In the genomic region with DNA sequence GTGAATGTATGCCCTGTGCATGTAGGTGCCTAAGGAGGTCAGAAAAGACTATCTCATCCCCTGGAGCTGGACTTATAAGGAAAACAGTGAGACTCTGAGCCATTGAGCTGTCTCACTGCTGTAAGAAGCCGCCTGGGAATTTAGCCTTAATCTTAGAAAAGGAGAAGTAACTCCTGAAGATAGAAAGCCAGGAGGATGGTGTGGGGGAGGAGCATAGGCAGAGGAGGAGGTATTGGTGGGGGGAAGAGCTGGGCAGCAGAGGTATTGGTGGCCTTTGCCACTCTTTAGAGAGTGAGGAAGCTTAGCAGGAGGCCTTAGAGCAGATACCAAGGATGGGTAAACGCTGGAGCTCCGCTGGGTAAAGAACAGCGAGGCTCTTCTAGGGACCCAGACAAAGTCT, we compare ENCODE assay signal across 30 mouse cellular contexts. TPM values are rescaled to one million over a fixed set of nuclear protein-coding genes. Genes with fewer than 3 reads are reported as not detected.
DNase-seq lines count a peak whose midpoint lies in the region; ATAC-seq lines count a peak whose summit lies in the region.
"Had no signal": no experiment of that assay in that cellular context is flagged by ENCODE, and none has a peak within 500 bp of the region (broad histone marks: within the 10 kb centered on the region; RNA-seq: fewer than 3 reads in every experiment).

No protein-coding gene starts in this region.

- WGBS in heart, embryonic 10.5 days: 33% methylated on average over 4 of the region's 4 CpGs
- 58% methylated on average over 4 of the region's 4 CpGs for WGBS in neural tube, embryonic 15.5 days
- WGBS in midbrain, embryonic 15.5 days: 45% methylated on average over 4 of the region's 4 CpGs

- 0 out of 2 replicates have a peak, but pooled peaks cover 5% of the 10 kb centered on the region for H3K4me1 ChIP-seq in heart, embryonic 10.5 days
- no peaks in the 10 kb centered on the region for H3K4me1 ChIP-seq in neural tube, embryonic 15.5 days
- no peaks in the 10 kb centered on the region for H3K4me1 ChIP-seq in midbrain, embryonic 15.5 days
- H3K4me1 ChIP-seq: limb, embryonic 15.5 days; midbrain, embryonic 12.5 days; stomach, embryonic 15.5 days had no signal

- no peaks in the 10 kb centered on the region for H3K27me3 ChIP-seq in heart, embryonic 10.5 days (ENCODE audit: insufficient read depth, poor library complexity, severe bottlenecking)
- no peaks in the 10 kb centered on the region for H3K27me3 ChIP-seq in neural tube, embryonic 15.5 days (replicated peaks)
- H3K27me3 ChIP-seq in midbrain, embryonic 15.5 days (replicated peaks): no peaks in the 10 kb centered on the region
- H3K27me3 ChIP-seq: limb, embryonic 15.5 days; liver, embryonic 15.5 days; midbrain, embryonic 12.5 days; stomach, embryonic 15.5 days had no signal

- ATAC-seq in granulocyte monocyte progenitor cell, adult 5-6 weeks (replicated peaks; ENCODE audit: poor library complexity, severe bottlenecking): peak; percentile 93
- 0 out of 2 replicates have a peak, but pooled peaks have one; percentile 48 for ATAC-seq in monocyte, adult 5-6 weeks (replicated peaks; ENCODE audit: insufficient number of reproducible peaks, low FRiP score, low TSS enrichment, poor library complexity, severe bottlenecking)
- no peak for ATAC-seq in neural tube, embryonic 15.5 days (ENCODE audit: low FRiP score)
- no peak for ATAC-seq in midbrain, embryonic 15.5 days (replicated peaks)
- ATAC-seq: CD4-positive, CD25-positive, alpha-beta regulatory T cell, adult 4 months; forebrain, embryonic 14.5 days; inflammation-experienced regulatory T-cells, adult 6 months had no signal

- peak overlapping the region; percentile 57; the same call in 1 of the 2 replicates for H3K27ac ChIP-seq in heart, embryonic 10.5 days
- H3K27ac ChIP-seq in neural tube, embryonic 15.5 days (replicated peaks): no peak overlapping the region
- H3K27ac ChIP-seq in midbrain, embryonic 15.5 days: no peak overlapping the region
- H3K27ac ChIP-seq: heart, adult 2 months; hindbrain, embryonic 14.5 days; left cerebral cortex, adult 2 months; limb, embryonic 15.5 days; liver, embryonic 15.5 days; midbrain, embryonic 12.5 days; stomach, embryonic 15.5 days had no signal

- no peaks in the 10 kb centered on the region for H3K36me3 ChIP-seq in heart, embryonic 10.5 days
- no peaks in the 10 kb centered on the region for H3K36me3 ChIP-seq in neural tube, embryonic 15.5 days
- H3K36me3 ChIP-seq in midbrain, embryonic 15.5 days (replicated peaks): no peaks in the 10 kb centered on the region
- H3K36me3 ChIP-seq: limb, embryonic 15.5 days; liver, embryonic 15.5 days; midbrain, embryonic 12.5 days; stomach, embryonic 15.5 days had no signal

- no peak for DNase-seq in heart, embryonic 10.5 days (ENCODE audit: low spot score)
- DNase-seq in heart, adult 9 months (ENCODE audit: low spot score in 2 of 2): no peak
- peak; percentile 15 for DNase-seq in A20 (ENCODE audit: low read depth, low spot score)
- DNase-seq: adrenal gland, adult 8-10 months; cerebellum, adult 8-10 months; cerebellum, postnatal 25 days; gastrocnemius, postnatal 25 days; heart, adult 2 months; heart, postnatal 4 days; kidney, adult 11 months; kidney, postnatal 14 days; layer of hippocampus, adult 9-11 months; lung, embryonic 14.5 days; lung, postnatal 14 days; retina, postnatal 1 day; right cerebral cortex, postnatal 14 days; thymus, postnatal 14 days had no signal

- no peak overlapping the region for H3K4me3 ChIP-seq in heart, embryonic 10.5 days
- H3K4me3 ChIP-seq in neural tube, embryonic 15.5 days (replicated peaks): no peak overlapping the region
- no peak overlapping the region for H3K4me3 ChIP-seq in midbrain, embryonic 15.5 days
- H3K4me3 ChIP-seq: heart, adult 2 months; left cerebral cortex, adult 2 months; limb, embryonic 15.5 days; liver, embryonic 15.5 days; midbrain, embryonic 12.5 days; stomach, embryonic 15.5 days had no signal

- no peak overlapping the region for H3K9ac ChIP-seq in neural tube, embryonic 15.5 days (replicated peaks)
- H3K9ac ChIP-seq in midbrain, embryonic 15.5 days: no peak overlapping the region
- H3K9ac ChIP-seq: hindbrain, embryonic 14.5 days; limb, embryonic 15.5 days; liver, embryonic 15.5 days; lung, embryonic 14.5 days; midbrain, embryonic 12.5 days; stomach, embryonic 15.5 days had no signal

- H3K9me3 ChIP-seq in heart, embryonic 10.5 days: no peaks in the 10 kb centered on the region
- H3K9me3 ChIP-seq in neural tube, embryonic 15.5 days (replicated peaks): no peaks in the 10 kb centered on the region
- H3K9me3 ChIP-seq in midbrain, embryonic 15.5 days: no peaks in the 10 kb centered on the region
- H3K9me3 ChIP-seq: limb, embryonic 15.5 days; liver, embryonic 15.5 days; midbrain, embryonic 12.5 days; stomach, embryonic 15.5 days had no signal

- no peak overlapping the region for H3K4me2 ChIP-seq in neural tube, embryonic 15.5 days
- no peak overlapping the region for H3K4me2 ChIP-seq in midbrain, embryonic 15.5 days
- H3K4me2 ChIP-seq: hindbrain, embryonic 14.5 days; limb, embryonic 15.5 days; liver, embryonic 15.5 days; lung, embryonic 14.5 days; midbrain, embryonic 12.5 days; stomach, embryonic 15.5 days had no signal

RNA-seq across cellular contexts. Expression of a gene that starts 26.5 kb away (rescaled TPM):
- polyA plus RNA-seq in heart, embryonic 10.5 days (2016; fragmentation: Nextera tagmentation; extraction: Ambion mirVana): 0.40 and 0.81 TPM in 2 replicates
- total RNA-seq in granulocyte monocyte progenitor cell, adult 5-6 weeks (2014; fragmentation: Nextera tagmentation): 3.1 and 4.6 TPM in 2 replicates
- 0.93 and 3.1 TPM in 2 replicates for total RNA-seq in granulocyte monocyte progenitor cell, adult 5-6 weeks (2017)
- 33.3 to 38.2 TPM (median 36.0 TPM) in 3 replicates for total RNA-seq in monocyte, adult 5-6 weeks (2017)
- polyA plus RNA-seq in neural tube, embryonic 15.5 days (2015; fragmentation: Nextera tagmentation; extraction: Ambion mirVana): 0.10 and 0.69 TPM in 2 replicates
- polyA plus RNA-seq in midbrain, embryonic 15.5 days (2015; fragmentation: Nextera tagmentation; extraction: Ambion mirVana): 0.06 and 0.24 TPM in 2 replicates

RNA-seq across cellular contexts. Expression of a gene that starts 41.6 kb away (rescaled TPM):
- 10.1 and 14.4 TPM in 2 replicates for polyA plus RNA-seq in heart, embryonic 10.5 days (2016; fragmentation: Nextera tagmentation; extraction: Ambion mirVana)
- 11.3 and 12.1 TPM in 2 replicates for total RNA-seq in granulocyte monocyte progenitor cell, adult 5-6 weeks (2014; fragmentation: Nextera tagmentation)
- total RNA-seq in granulocyte monocyte progenitor cell, adult 5-6 weeks (2017): 12.3 and 12.4 TPM in 2 replicates
- total RNA-seq in monocyte, adult 5-6 weeks (2017): 31.4 to 43.1 TPM (median 34.7 TPM) in 3 replicates
- 19.6 and 20.6 TPM in 2 replicates for polyA plus RNA-seq in neural tube, embryonic 15.5 days (2015; fragmentation: Nextera tagmentation; extraction: Ambion mirVana)
- polyA plus RNA-seq in midbrain, embryonic 15.5 days (2015; fragmentation: Nextera tagmentation; extraction: Ambion mirVana): 15.2 and 25.4 TPM in 2 replicates

Comparison
In these comparisons a context has a peak if more than half of its experiments do, and no peak if none do; other contexts are left out.
1. ATAC-seq: peak in granulocyte monocyte progenitor cell, adult 5-6 weeks (single experiment) and monocyte, adult 5-6 weeks (single experiment); none in neural tube, embryonic 15.5 days (single experiment) and midbrain, embryonic 15.5 days (single experiment).